Mouse (Mus musculus) kidney, embryonic 14.5 days (tissue): Measurements from ENCODE around the gene Fgf22. TPM values are rescaled to one million over a fixed set of nuclear protein-coding genes. Genes with fewer than 3 reads are reported as not detected.

ENCODE experiments used
- ATAC-seq: fragments of 200-750 bp; cut with Nextera tagmentation; 2 replicates; pipeline ENCODE4 v1.8.0; 2017; ENCODE audit warnings: moderate number of reproducible peaks, mild to moderate bottlenecking, moderate TSS enrichment, moderate library complexity; ENCODE audit not compliant: low FRiP score, low TSS enrichment
- H3K27ac ChIP-seq: fragments of 300-500 bp; sonication (generic); 2 replicates; pipeline ENCODE4 v1.5.1; 2014; ENCODE audit warnings: low read depth, mild to moderate bottlenecking, low read length, moderate library complexity, mixed read lengths
- H3K27me3 ChIP-seq: fragments of 300-500 bp; sonication (generic); 2 replicates; pipeline ENCODE4 v1.6.1; 2014; ENCODE audit warnings: mild to moderate bottlenecking, low read length; ENCODE audit not compliant: control insufficient read depth, insufficient read depth
- H3K36me3 ChIP-seq: fragments of 300-500 bp; sonication (generic); 2 replicates; pipeline ENCODE4 v1.6.1; 2014; ENCODE audit warnings: low read length, mixed read lengths; ENCODE audit not compliant: control insufficient read depth, insufficient read depth
- H3K4me1 ChIP-seq: fragments of 300-500 bp; sonication (generic); 2 replicates; pipeline ENCODE4 v1.6.1; 2014; ENCODE audit warnings: low read length, mixed read lengths; ENCODE audit not compliant: control insufficient read depth, insufficient read depth
- H3K4me2 ChIP-seq: fragments of 300-500 bp; sonication (generic); replicated peaks from 2 replicates; pipeline ENCODE4 v1.6.1; 2014; ENCODE audit warnings: low read depth, mild to moderate bottlenecking, low read length
- H3K4me3 ChIP-seq: fragments of 300-500 bp; sonication (generic); 2 replicates; pipeline ENCODE4 v1.5.1; 2014; ENCODE audit warnings: mild to moderate bottlenecking, low read length
- H3K9ac ChIP-seq: fragments of 300-500 bp; sonication (generic); 2 replicates; pipeline ENCODE4 v1.6.1; 2014; ENCODE audit warnings: low read depth, mild to moderate bottlenecking, low read length, moderate library complexity
- H3K9me3 ChIP-seq: fragments of 300-500 bp; sonication (generic); 2 replicates; pipeline ENCODE4 v1.6.1; 2016; ENCODE audit warnings: low read length; ENCODE audit not compliant: control insufficient read depth
- WGBS: fragments of 180-500 bp; shearing (Covaris S2); extraction: QIAGEN DNeasy Blood & Tissue Kit; methylation state at CpG from one replicate; pipeline ENCODE4 v1.1.7; 2014; 5-methylcytosine and 5-hydroxymethylcytosine counted together
- polyA plus RNA-seq: library from polyadenylated mRNA; unstranded; fragments of >200 nt; fragmentation: Nextera tagmentation; extraction: Ambion mirVana; gene quantifications from 2 replicates; pipeline ENCODE4 v1.2.1, GENCODE M21; 2014

The Fgf22 gene
- polyA plus RNA-seq, 1 experiment from 2014 or later, result 0.61 TPM

DNA sequence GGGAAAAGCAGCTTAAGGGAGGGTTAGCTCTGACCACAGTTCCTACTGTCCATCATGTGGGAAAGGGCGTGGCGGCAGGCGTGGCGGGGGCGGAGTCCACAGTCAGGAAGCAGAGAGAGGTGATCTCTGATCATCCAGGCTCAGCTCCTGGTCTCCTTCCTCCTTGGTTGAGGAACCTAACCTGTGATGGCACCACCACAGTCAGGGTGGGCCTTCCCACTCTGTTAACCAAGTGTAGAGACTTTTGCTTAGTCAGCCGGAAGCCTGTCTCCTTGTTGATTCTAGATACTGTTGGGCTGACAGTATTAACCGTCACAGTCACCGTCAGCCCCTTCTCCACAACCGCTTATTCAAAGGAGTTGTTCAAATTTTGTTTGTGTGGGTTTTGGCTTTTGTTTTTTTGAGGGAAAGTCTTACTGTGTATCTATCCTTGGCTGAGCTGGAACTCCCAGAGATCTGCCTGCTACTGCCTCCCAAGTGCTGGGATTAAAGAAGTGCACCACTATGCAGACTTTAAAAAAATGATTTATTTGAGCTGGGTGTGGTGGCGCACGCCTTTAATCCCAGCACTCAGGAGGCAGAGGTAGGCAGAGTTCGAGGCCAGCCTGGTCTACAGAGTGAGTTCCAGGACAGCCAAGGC, 43.5 kb downstream of the Fgf22 start:
- H3K27ac ChIP-seq, result no peak overlapping the region
- H3K9me3 ChIP-seq, result no peaks in the 10 kb centered on the region
- no peak overlapping the region for H3K4me2 ChIP-seq
- H3K4me1 ChIP-seq, result peaks cover 53% of the 10 kb centered on the region
- no peaks in the 10 kb centered on the region for H3K27me3 ChIP-seq
- no peaks in the 10 kb centered on the region for H3K36me3 ChIP-seq
- no peak overlapping the region for H3K9ac ChIP-seq
- WGBS, result 80% methylated on average over 12 of the region's 12 CpGs
- H3K4me3 ChIP-seq, result no peak overlapping the region
- no peak for ATAC-seq

DNA sequence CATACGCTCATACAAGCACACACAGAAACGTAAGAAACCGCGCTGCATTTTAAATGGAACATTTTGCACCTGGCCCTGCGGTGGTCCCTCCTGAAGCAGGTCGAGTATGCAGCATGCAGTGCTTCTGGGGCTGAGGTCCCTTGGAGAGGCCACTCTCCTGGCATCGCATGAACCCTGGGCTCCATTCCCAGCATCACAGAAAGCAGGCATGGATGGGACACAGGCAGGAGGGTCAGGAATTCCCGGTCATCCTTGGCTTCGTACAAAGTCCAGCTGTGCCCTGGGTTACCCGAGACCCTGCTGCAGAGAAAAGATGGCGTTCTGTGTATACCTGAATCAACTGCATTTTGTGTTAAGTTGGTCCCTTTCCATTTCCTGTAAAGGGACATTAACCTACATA, 45.6 kb downstream of the Fgf22 start:
- H3K27ac ChIP-seq, result no peak overlapping the region
- H3K4me3 ChIP-seq, result no peak overlapping the region
- H3K36me3 ChIP-seq, result no peaks in the 10 kb centered on the region
- H3K9me3 ChIP-seq, result no peaks in the 10 kb centered on the region
- no peak overlapping the region for H3K9ac ChIP-seq
- no peaks in the 10 kb centered on the region for H3K27me3 ChIP-seq
- H3K4me1 ChIP-seq, result peaks cover 61% of the 10 kb centered on the region
- 68% methylated on average over 11 of the region's 11 CpGs for WGBS
- no peak for ATAC-seq
- H3K4me2 ChIP-seq, result no peak overlapping the region

DNA sequence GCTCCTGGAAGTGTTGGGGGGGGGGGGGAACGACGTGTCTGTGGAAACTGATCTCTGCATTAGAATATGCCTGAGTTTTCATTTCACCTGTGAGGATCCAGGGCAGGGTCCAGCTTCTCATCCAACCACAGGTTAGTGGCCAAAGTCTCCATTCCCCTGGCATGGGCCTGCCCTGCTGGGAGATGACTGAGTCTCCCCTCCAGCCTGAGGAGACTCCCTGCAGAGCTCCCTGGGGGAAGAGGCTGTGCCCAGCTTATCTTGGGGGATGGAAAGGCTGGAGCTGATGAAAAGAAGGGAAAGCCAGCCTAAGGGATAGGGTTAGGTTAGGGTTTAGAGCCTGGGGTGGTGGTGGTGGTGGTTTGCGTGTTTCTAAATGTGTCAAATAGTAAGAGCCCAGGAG, 47.0 kb downstream of the Fgf22 start:
- H3K9me3 ChIP-seq, result no peaks in the 10 kb centered on the region
- no peaks in the 10 kb centered on the region for H3K36me3 ChIP-seq
- peaks cover 64% of the 10 kb centered on the region for H3K4me1 ChIP-seq
- H3K9ac ChIP-seq, result no peak overlapping the region; the same call in 1 of the 2 replicates
- ATAC-seq, result no peak
- H3K4me2 ChIP-seq, result no peak overlapping the region
- H3K27me3 ChIP-seq, result no peaks in the 10 kb centered on the region
- H3K27ac ChIP-seq, result peak overlapping the region; percentile 79
- no peak overlapping the region for H3K4me3 ChIP-seq
- WGBS, result 25% methylated on average over 3 of the region's 3 CpGs

DNA sequence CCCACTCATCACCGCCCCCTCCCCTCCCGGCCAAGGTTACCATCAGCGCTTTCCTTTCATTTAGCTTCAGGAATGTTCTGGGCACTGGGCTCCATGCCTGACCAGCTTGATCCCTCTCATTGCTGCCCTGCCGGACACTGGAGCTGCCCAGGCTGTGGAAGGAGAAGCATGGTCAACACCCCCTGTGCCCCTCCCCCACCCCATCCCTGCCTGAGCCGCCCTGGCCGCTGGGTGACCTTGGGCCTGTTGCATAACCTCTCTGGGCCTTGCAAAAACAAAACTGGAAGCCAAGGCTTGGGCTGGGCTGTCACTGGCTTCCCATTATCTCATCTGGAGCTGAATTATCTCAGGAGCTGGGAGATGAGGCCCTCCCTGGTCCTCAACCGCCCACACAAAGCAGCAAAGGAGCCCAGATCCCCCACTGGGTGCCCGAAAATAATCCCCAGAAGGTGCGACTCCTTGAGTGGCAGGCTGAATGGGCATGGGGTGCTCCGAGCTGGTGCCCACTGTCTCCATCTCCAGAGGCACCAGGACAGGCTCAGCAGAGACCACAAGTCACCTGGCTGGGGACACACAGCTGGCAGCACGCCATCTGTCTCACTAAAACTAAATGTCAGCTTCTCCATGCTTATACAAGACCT, 47.6 kb downstream of the Fgf22 start:
- Histone ChIP-seq H3K9me3 (no peaks in the 10 kb centered on the region), H3K4me1 (peaks cover 60% of the 10 kb centered on the region), H3K27ac (peak overlapping the region; percentile 79), H3K36me3 (peaks cover under 1% of the 10 kb centered on the region; the same call in 1 of the 2 replicates), H3K4me3 (no peak overlapping the region), H3K27me3 (no peaks in the 10 kb centered on the region), H3K4me2 (no peak overlapping the region; the same call in 1 of the 2 replicates), H3K9ac (no peak overlapping the region; the same call in 1 of the 2 replicates)
- peak; percentile 61 for ATAC-seq
- WGBS, result 30% methylated on average over 11 of the region's 11 CpGs

DNA sequence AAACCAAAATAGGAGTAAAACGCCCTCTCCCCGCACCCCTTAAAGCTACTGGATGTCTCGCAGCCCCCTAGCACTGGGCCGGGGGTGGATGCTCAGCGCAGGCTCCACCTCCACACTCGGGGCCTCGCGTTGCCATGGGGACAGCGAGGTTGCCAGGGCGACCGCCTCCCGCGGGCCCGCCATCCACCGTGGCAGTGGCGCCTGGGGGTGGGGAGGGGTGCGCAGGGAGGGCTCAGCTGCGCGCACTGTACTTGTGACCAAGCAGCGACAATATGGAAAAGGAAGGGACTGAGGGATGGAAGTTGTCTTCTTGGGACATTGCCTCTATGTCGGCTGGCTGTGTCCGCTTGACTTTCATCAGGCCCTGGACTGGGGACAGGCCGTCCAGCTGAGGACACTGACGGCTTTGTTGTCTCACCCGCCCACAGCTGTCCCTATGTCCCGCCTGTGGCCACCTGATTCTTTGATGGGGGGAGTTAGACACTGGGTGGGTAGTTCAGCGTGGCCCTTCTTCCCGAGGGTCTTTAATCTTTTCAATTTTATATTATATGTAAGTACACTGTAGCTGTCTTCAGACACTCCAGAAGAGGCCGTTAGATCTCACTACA, 48.9 kb downstream of the Fgf22 start:
- Histone ChIP-seq H3K4me3 (no peak overlapping the region), H3K27me3 (no peaks in the 10 kb centered on the region), H3K4me2 (peak overlapping the region; percentile 15; the same call in 1 of the 2 replicates), H3K4me1 (peaks cover 53% of the 10 kb centered on the region), H3K9ac (peak overlapping the region; percentile 5; the same call in 1 of the 2 replicates), H3K9me3 (no peaks in the 10 kb centered on the region), H3K27ac (peak overlapping the region; percentile 5; the same call in 1 of the 2 replicates), H3K36me3 (peaks cover 12% of the 10 kb centered on the region; the same call in 1 of the 2 replicates)
- peak; percentile 53 for ATAC-seq
- WGBS, result 8% methylated on average over 29 of the region's 29 CpGs

DNA sequence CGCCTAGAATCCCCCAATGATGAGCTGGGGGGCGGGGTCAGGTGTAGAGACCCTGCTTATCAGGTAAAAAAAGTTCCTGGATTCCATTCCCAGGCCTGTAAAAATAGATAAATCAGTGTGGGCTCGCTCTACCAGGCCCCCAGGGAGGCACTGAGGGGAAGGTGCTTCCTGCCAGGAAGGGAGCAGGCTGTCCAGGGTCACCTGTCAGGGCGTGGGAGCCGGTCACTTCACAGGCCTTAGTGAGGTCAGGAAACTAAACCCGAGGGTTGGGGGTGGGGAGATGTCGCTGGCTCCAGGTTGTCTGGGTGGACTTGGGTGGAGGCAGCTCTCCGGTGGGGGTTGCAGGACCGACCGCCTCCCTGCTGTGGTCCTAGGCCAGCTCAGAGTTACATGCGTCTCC, 50.8 kb downstream of the Fgf22 start:
- Histone ChIP-seq H3K4me3 (no peak overlapping the region), H3K27me3 (no peaks in the 10 kb centered on the region), H3K27ac (peak overlapping the region; percentile 66), H3K36me3 (peaks cover 26% of the 10 kb centered on the region; the same call in 1 of the 2 replicates), H3K9me3 (no peaks in the 10 kb centered on the region), H3K4me2 (no peak overlapping the region), H3K9ac (no peak overlapping the region), H3K4me1 (peaks cover 53% of the 10 kb centered on the region)
- 21% methylated on average over 11 of the region's 11 CpGs for WGBS
- 0 out of 2 replicates have a peak, but pooled peaks have one; percentile 13 for ATAC-seq

DNA sequence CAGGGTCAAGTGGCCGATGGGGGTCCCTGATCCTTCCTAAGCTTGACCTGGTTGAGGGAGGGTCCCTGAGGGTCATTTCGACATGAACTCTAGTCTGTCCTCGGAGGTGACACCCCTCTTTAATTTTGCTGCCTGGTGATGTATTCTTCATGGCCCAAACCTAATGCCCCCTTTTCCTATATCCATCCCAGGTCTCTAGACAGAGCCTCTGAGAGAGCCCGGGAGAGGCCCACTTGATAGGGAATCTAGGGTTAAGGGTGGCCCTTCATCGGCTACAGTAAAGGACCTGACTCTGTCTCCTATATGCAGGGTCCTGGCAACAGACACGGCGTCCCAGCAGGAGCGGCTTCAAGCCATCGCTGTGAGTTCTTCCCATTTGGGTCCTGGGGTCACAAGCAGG, 51.5 kb downstream of the Fgf22 start:
- H3K27me3 ChIP-seq, result no peaks in the 10 kb centered on the region
- H3K9me3 ChIP-seq, result no peaks in the 10 kb centered on the region
- peaks cover 30% of the 10 kb centered on the region; the same call in 1 of the 2 replicates for H3K36me3 ChIP-seq
- WGBS, result 75% methylated on average over 9 of the region's 9 CpGs
- H3K27ac ChIP-seq, result peak overlapping the region; percentile 65; the same call in 1 of the 2 replicates
- H3K4me1 ChIP-seq, result peaks cover 48% of the 10 kb centered on the region
- no peak for ATAC-seq
- no peak overlapping the region for H3K4me2 ChIP-seq
- no peak overlapping the region for H3K4me3 ChIP-seq
- no peak overlapping the region for H3K9ac ChIP-seq

DNA sequence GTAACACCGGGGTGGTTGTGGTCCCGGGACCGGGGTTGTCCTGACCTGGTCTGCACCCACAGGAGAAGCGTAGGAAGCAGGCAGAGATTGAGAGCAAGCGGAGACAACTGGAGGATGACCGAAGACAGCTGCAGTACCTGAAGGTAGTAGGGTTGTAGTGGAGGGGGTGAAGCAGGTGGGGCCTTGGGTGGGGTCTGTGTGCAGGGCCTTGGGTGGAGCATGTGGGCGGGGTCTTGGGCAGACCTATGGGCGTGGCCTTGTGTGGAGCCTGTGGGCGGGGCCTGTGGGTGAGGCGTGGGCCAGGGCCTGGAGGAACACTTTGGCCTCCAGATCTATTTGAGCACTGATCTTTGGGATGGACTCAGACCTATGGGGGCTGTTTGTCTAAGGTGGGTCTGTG, 52.1 kb downstream of the Fgf22 start:
- Histone ChIP-seq H3K36me3 (peaks cover 35% of the 10 kb centered on the region; the same call in 1 of the 2 replicates), H3K27me3 (no peaks in the 10 kb centered on the region), H3K27ac (no peak overlapping the region; the same call in 1 of the 2 replicates), H3K9me3 (no peaks in the 10 kb centered on the region), H3K4me1 (peaks cover 43% of the 10 kb centered on the region), H3K4me2 (no peak overlapping the region), H3K9ac (no peak overlapping the region), H3K4me3 (no peak overlapping the region)
- ATAC-seq, result no peak
- 75% methylated on average over 10 of the region's 10 CpGs for WGBS

DNA sequence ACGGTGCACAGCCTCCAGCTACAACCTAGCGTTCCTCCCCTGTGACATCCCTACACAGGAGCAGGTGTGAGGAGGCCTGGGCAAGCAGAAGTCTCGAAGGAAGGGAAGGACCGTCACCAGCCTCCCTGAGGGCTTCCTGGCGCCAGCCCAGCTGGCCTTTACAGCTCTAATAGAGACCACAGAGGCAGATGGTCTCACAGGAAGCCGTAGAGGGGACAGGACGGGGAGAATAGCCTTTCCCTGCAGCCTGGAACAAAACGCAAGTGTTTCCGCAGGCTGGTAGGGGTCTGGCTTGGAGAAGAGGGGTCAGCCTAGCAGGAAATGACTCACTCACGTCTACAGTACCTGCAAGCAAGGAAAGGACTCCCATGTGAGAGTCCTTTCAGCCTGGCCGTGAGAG, 53.0 kb downstream of the Fgf22 start:
- H3K9ac ChIP-seq, result no peak overlapping the region
- H3K4me3 ChIP-seq, result no peak overlapping the region
- 47% methylated on average over 11 of the region's 11 CpGs for WGBS

More for the DNA sequence above, 53.0 kb downstream of the Fgf22 start:
- peaks cover 39% of the 10 kb centered on the region; the same call in 1 of the 2 replicates for H3K36me3 ChIP-seq
- no peak for ATAC-seq
- no peaks in the 10 kb centered on the region for H3K9me3 ChIP-seq
- H3K4me2 ChIP-seq, result no peak overlapping the region
- peak overlapping the region; percentile 24; the same call in 1 of the 2 replicates for H3K27ac ChIP-seq
- H3K27me3 ChIP-seq, result no peaks in the 10 kb centered on the region
- H3K4me1 ChIP-seq, result peaks cover 37% of the 10 kb centered on the region
